Mouse (Mus musculus) stomach, embryonic 16.5 days (tissue): ENCODE measurements around the gene Guca1a. TPM values are rescaled to one million over a fixed set of nuclear protein-coding genes. Genes with fewer than 3 reads are reported as not detected.

ENCODE experiments used
- ATAC-seq: fragments of 200-750 bp; cut with Nextera tagmentation; 2 replicates; pipeline ENCODE4 v1.8.0; 2017; ENCODE audit warnings: moderate number of reproducible peaks, moderate TSS enrichment; ENCODE audit not compliant: insufficient read depth, low FRiP score
- H3K27ac ChIP-seq: fragments of 300-500 bp; sonication (generic); 2 replicates; pipeline ENCODE4 v1.5.1; 2014; ENCODE audit warnings: low read length
- H3K27me3 ChIP-seq: fragments of 300-500 bp; sonication (generic); 2 replicates; pipeline ENCODE4 v1.6.1; 2014; ENCODE audit warnings: low read length, control low read depth, mixed read lengths; ENCODE audit not compliant: control insufficient read depth, insufficient read depth
- H3K36me3 ChIP-seq: fragments of 300-500 bp; sonication (generic); 2 replicates; pipeline ENCODE4 v1.6.1; 2014; ENCODE audit warnings: low read length; ENCODE audit not compliant: control insufficient read depth, insufficient read depth
- H3K4me1 ChIP-seq: fragments of 300-500 bp; sonication (generic); 2 replicates; pipeline ENCODE4 v1.6.1; 2014; ENCODE audit warnings: low read length, control low read depth, mixed read lengths; ENCODE audit not compliant: control insufficient read depth, insufficient read depth
- H3K4me2 ChIP-seq: fragments of 300-500 bp; sonication (generic); 2 replicates; pipeline ENCODE4 v1.6.1; 2014; ENCODE audit warnings: low read depth, low read length, mixed read lengths
- H3K4me3 ChIP-seq: fragments of 300-500 bp; sonication (generic); replicated peaks from 2 replicates; pipeline ENCODE4 v1.5.1; 2014; ENCODE audit warnings: mild to moderate bottlenecking, low read length
- H3K9ac ChIP-seq: fragments of 300-500 bp; sonication (generic); 2 replicates; pipeline ENCODE4 v1.6.1; 2014; ENCODE audit warnings: low read length
- H3K9me3 ChIP-seq: fragments of 300-500 bp; sonication (generic); replicated peaks from 2 replicates; pipeline ENCODE4 v1.6.1; 2016; ENCODE audit warnings: low read length, control low read depth; ENCODE audit not compliant: control insufficient read depth
- WGBS: fragments of 180-500 bp; shearing (Covaris S2); extraction: QIAGEN DNeasy Blood & Tissue Kit; methylation state at CpG from one replicate; pipeline ENCODE4 v1.1.7; 2014; 5-methylcytosine and 5-hydroxymethylcytosine counted together
- polyA plus RNA-seq: library from polyadenylated mRNA; unstranded; fragments of >200 nt; fragmentation: Nextera tagmentation; extraction: Ambion mirVana; gene quantifications from 2 replicates; pipeline ENCODE4 v1.2.1, GENCODE M21; 2015

Guca1a gene
- polyA plus RNA-seq, 1 experiment from 2014 or later: 4.7 TPM

GRCm38 (mm10) chr17:47441296-47442051 lies 41.1 kb upstream of the Guca1a start:
- H3K4me3 ChIP-seq: no peak overlapping the region
- H3K4me2 ChIP-seq: no peak overlapping the region
- H3K4me1 ChIP-seq: peaks cover 30% of the 10 kb centered on the region
- H3K9ac ChIP-seq: peak overlapping the region; percentile 23; the same call in 1 of the 2 replicates
- peak overlapping the region; percentile 1; the same call in 1 of the 2 replicates for H3K27ac ChIP-seq
- 0 out of 2 replicates have a peak, but pooled peaks cover 7% of the 10 kb centered on the region for H3K27me3 ChIP-seq
- 59% methylated on average over 19 of the region's 19 CpGs for WGBS
- no peak for ATAC-seq
- H3K36me3 ChIP-seq: no peaks in the 10 kb centered on the region
- no peaks in the 10 kb centered on the region for H3K9me3 ChIP-seq

DNA sequence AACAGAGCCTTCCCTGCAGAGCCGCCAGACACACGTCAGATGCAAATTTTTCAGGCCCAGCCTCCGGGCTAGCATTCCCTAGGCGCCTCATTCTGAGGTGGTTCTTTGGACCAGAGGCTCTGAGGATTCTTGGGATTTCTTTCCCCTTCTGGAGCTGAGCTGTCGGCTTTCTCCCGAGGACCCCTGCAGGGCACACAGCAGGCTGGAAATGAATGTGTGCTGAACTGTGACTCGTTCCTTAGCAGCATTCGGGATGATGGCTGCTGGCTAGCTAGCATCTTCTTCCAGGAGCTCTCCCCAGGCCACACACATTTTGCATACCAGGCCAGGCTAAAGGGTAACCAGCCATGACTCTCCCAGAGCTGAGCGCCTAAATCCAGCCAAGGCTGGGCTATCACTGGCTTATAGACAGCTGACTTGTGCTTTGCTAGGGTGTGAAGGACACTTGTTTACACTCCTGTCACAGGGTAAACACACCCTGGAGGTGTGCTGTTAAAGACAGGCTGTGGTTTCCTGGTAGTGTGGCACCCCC lies 40.0 kb upstream of the Guca1a start:
- Histone ChIP-seq H3K27me3 (0 out of 2 replicates have a peak, but pooled peaks cover 7% of the 10 kb centered on the region), H3K4me1 (peaks cover 30% of the 10 kb centered on the region), H3K9me3 (no peaks in the 10 kb centered on the region), H3K9ac (peak overlapping the region; percentile 41; the same call in 1 of the 2 replicates), H3K36me3 (no peaks in the 10 kb centered on the region), H3K27ac (peak overlapping the region; percentile 84), H3K4me2 (0 out of 2 replicates have a peak overlapping the region, but pooled peaks have one; percentile 3), H3K4me3 (no peak overlapping the region)
- ATAC-seq: no peak
- WGBS: 24% methylated on average over 9 of the region's 9 CpGs

DNA sequence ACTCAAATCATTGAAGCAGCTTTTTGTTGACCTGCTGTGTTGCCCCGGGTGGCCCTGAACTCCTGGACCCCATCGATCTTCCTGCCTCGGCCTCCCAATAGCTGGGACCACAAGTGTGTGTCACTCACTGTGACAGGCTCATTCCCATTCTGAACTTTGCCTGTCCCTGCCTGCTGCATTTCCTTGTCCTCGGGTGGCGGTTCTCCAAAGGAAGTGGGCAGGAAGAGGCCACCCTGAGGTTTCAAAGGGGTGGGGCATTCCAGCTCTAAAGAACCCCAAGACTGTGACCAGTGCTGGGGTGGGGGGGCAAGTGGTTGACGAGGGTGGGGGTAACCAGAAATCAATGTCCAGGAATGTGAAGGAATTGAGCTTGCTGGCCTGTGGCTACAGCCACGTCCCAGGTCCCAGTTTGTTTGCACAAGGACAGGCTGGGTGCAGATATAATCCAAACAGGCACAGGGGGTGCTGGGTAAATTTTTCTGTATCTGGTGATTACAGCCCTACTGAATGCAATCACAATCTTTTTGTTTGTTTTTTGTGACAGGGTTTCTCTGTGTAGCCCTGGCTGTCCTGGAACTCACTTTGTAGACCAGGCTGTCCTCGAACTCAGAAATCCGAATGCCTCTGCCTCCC lies 39.1 kb upstream of the Guca1a start:
- peak overlapping the region; percentile 54 for H3K4me3 ChIP-seq
- peak overlapping the region; percentile 84 for H3K27ac ChIP-seq
- WGBS: 35% methylated on average over 9 of the region's 9 CpGs
- H3K36me3 ChIP-seq: no peaks in the 10 kb centered on the region
- H3K4me2 ChIP-seq: peak overlapping the region; percentile 62
- H3K9me3 ChIP-seq: no peaks in the 10 kb centered on the region
- peak; percentile 45; the same call in 1 of the 2 replicates for ATAC-seq
- H3K9ac ChIP-seq: peak overlapping the region; percentile 48; the same call in 1 of the 2 replicates
- peaks cover 30% of the 10 kb centered on the region for H3K4me1 ChIP-seq
- H3K27me3 ChIP-seq: 0 out of 2 replicates have a peak, but pooled peaks cover 7% of the 10 kb centered on the region

GRCm38 (mm10) chr17:47438611-47439010 lies 38.2 kb upstream of the Guca1a start:
- Histone ChIP-seq H3K4me3 (peak overlapping the region; percentile 54), H3K36me3 (no peaks in the 10 kb centered on the region), H3K9me3 (no peaks in the 10 kb centered on the region), H3K27me3 (0 out of 2 replicates have a peak, but pooled peaks cover 7% of the 10 kb centered on the region), H3K9ac (peak overlapping the region; percentile 48), H3K4me1 (peaks cover 30% of the 10 kb centered on the region), H3K4me2 (peak overlapping the region; percentile 62), H3K27ac (peak overlapping the region; percentile 84)
- WGBS: 61% methylated on average over 6 of the region's 6 CpGs
- ATAC-seq: no peak

- Histone ChIP-seq H3K4me1 (peaks cover 28% of the 10 kb centered on the region), H3K4me3 (peak within 1 kb of the TSS; percentile 54), H3K36me3 (no peaks in the 10 kb centered on the region), H3K27me3 (0 out of 2 replicates have a peak, but pooled peaks cover 7% of the 10 kb centered on the region), H3K4me2 (peak within 1 kb of the TSS; percentile 62), H3K9ac (peak within 1 kb of the TSS; percentile 80), H3K9me3 (no peaks in the 10 kb centered on the region), H3K27ac (peak within 1 kb of the TSS; percentile 88)
- no peak for ATAC-seq
- WGBS: 4% methylated on average over 23 of the region's 25 CpGs
Observed at GRCm38 (mm10) chr17:47436907-47437547, 36.6 kb upstream of the Guca1a start, which contains the start of gene 1700001C19Rik. Gene 1700001C19Rik (minus strand): TSS chr17:47437376.

DNA sequence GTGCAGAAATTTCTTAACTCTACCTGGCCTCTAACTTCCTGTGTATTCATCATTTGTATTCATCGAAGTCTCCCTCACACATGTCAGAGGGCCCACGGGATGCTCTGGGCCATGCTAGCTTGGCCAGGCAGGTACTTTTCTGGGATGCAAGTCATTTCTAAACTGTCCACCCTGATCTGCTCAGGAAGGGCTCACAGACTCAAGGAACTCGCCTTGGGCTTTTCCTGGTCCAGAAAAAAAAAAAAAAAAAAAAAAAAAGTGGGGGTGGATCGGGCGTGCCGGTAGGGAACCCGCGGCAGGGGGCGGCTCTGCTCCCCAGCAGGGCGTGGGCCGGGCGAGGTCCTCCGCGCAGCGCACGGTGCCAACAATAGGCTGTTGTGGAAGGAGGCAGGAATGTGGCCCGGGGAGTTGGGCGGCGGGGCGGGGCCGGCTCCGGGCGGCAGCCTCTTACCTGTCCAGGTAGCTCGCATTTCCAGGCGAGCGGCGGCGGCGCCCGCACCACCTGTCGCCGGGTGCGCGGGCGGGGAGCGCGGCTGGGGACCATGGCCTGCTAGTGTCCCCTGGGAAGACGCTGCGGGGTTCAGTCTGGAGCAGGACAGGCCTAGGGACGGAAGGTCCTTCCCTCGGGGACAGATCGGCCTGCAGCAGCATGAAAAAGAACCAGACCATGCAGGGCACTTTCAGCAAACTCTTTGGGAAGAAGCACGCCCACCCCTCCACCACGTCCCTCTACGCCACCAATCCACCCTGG lies 35.9 kb upstream of the Guca1a start, which contains the start of gene AI661453:
TSS of gene AI661453 (plus strand) at position 460 of the 751 bp plus-strand sequence.
- H3K4me3 ChIP-seq: peak within 1 kb of the TSS; percentile 54
- WGBS: under 1% methylated on average over 45 of the region's 45 CpGs
- peak; percentile 91 for ATAC-seq

DNA sequence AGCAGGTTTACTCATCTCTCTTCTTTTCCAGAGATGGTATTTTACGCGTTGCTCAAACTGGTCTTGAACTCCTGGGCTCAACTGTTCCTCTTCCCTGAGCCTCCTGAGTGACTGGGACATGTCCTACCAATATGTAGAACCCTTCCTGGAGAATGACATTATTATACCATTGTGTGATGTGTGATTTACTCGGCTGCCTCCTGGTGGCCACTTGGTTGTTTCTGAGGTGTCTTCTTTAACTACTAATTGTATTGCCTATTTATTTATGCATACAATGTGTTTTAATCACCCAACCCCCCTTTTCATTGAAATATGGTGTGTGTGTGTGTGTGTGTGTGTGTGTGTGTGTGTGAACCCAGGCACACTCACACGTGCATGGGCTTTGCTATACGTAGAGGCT lies 30.4 kb upstream of the Guca1a start:
- Histone ChIP-seq H3K9me3 (no peaks in the 10 kb centered on the region), H3K4me3 (no peak overlapping the region), H3K4me2 (no peak overlapping the region), H3K27me3 (no peaks in the 10 kb centered on the region), H3K9ac (no peak overlapping the region), H3K36me3 (no peaks in the 10 kb centered on the region), H3K27ac (no peak overlapping the region), H3K4me1 (peaks cover 5% of the 10 kb centered on the region; the same call in 1 of the 2 replicates)
- no peak for ATAC-seq
- WGBS: 64% methylated on average over 5 of the region's 5 CpGs

More for the DNA sequence above, 35.9 kb upstream of the Guca1a start, which contains the start of gene AI661453:
- Histone ChIP-seq H3K27ac (peak within 1 kb of the TSS; percentile 88), H3K9ac (peak within 1 kb of the TSS; percentile 80), H3K27me3 (0 out of 2 replicates have a peak, but pooled peaks cover 7% of the 10 kb centered on the region), H3K4me2 (peak within 1 kb of the TSS; percentile 62), H3K36me3 (no peaks in the 10 kb centered on the region), H3K9me3 (no peaks in the 10 kb centered on the region), H3K4me1 (peaks cover 23% of the 10 kb centered on the region; the same call in 1 of the 2 replicates)

DNA sequence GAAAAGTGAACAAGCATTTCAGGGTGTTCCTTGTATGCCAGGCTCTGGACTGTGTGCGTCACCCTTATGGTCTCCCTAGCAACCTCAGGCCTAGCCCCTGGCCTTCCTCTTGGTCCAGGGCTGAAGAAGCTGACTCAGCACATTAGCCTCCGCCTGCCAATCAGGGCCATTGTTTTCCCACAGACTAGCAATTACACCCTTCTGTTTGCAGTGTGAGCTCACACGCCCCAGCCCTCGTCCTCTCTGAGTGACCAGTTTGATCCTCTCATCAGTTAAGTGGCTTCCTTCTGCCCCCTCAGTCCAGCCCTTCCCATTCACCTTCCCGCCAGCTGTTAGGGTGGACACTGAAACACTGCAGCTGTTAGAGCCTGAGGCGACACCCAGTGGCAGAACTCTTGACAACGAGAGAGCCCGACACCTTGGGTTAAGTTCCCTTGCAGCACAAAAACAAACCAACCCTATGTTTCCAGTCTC lies 28.5 kb upstream of the Guca1a start:
- no peaks in the 10 kb centered on the region for H3K36me3 ChIP-seq
- 0 out of 2 replicates have a peak overlapping the region, but pooled peaks have one; percentile 21 for H3K4me2 ChIP-seq
- H3K9ac ChIP-seq: 0 out of 2 replicates have a peak overlapping the region, but pooled peaks have one; percentile 11
- H3K4me3 ChIP-seq: no peak overlapping the region
- 9% methylated on average over 8 of the region's 8 CpGs for WGBS
- no peak overlapping the region for H3K27ac ChIP-seq
- ATAC-seq: peak; percentile 78
- peaks cover 5% of the 10 kb centered on the region; the same call in 1 of the 2 replicates for H3K4me1 ChIP-seq
- no peaks in the 10 kb centered on the region for H3K9me3 ChIP-seq
- no peaks in the 10 kb centered on the region for H3K27me3 ChIP-seq
